Mouse (Mus musculus) E14TG2a.4 (cell line): ENCODE results near the gene Ubn2.

ENCODE experiments used
- CTCF ChIP-seq: conservative IDR thresholded peaks from 2 replicates; pipeline ENCODE4 v1.5.1; 2014; ENCODE audit warnings: low read length
- NANOG ChIP-seq: IDR thresholded peaks from 2 replicates; pipeline ENCODE4 v1.6.1; 2014; ENCODE audit warnings: borderline replicate concordance, low read length, mixed read lengths
- POU5F1 ChIP-seq: IDR thresholded peaks from 2 replicates; pipeline ENCODE4 v1.6.1; 2014; ENCODE audit warnings: low read length, borderline replicate concordance

GRCm38 (mm10) chr6:38512830-38513229, 79.1 kb downstream of the Ubn2 start:
- no peak for TF ChIP-seq CTCF
- no peak for TF ChIP-seq NANOG
- no peak for TF ChIP-seq POU5F1
